Mouse (Mus musculus) stomach, embryonic 16.5 days (tissue): Measurements from ENCODE around the gene Pitpnc1. TPM values are rescaled to one million over a fixed set of nuclear protein-coding genes. Genes with fewer than 3 reads are reported as not detected.

Experiments
- ATAC-seq: fragments of 200-750 bp; cut with Nextera tagmentation; 2 replicates; pipeline ENCODE4 v1.8.0; 2017; ENCODE audit warnings: moderate number of reproducible peaks, moderate TSS enrichment; ENCODE audit not compliant: insufficient read depth, low FRiP score
- H3K27ac ChIP-seq: fragments of 300-500 bp; sonication (generic); 2 replicates; pipeline ENCODE4 v1.5.1; 2014; ENCODE audit warnings: low read length
- H3K27me3 ChIP-seq: fragments of 300-500 bp; sonication (generic); 2 replicates; pipeline ENCODE4 v1.6.1; 2014; ENCODE audit warnings: low read length, control low read depth, mixed read lengths; ENCODE audit not compliant: control insufficient read depth, insufficient read depth
- H3K36me3 ChIP-seq: fragments of 300-500 bp; sonication (generic); 2 replicates; pipeline ENCODE4 v1.6.1; 2014; ENCODE audit warnings: low read length; ENCODE audit not compliant: control insufficient read depth, insufficient read depth
- H3K4me1 ChIP-seq: fragments of 300-500 bp; sonication (generic); 2 replicates; pipeline ENCODE4 v1.6.1; 2014; ENCODE audit warnings: low read length, control low read depth, mixed read lengths; ENCODE audit not compliant: control insufficient read depth, insufficient read depth
- H3K4me2 ChIP-seq: fragments of 300-500 bp; sonication (generic); 2 replicates; pipeline ENCODE4 v1.6.1; 2014; ENCODE audit warnings: low read depth, low read length, mixed read lengths
- H3K4me3 ChIP-seq: fragments of 300-500 bp; sonication (generic); replicated peaks from 2 replicates; pipeline ENCODE4 v1.5.1; 2014; ENCODE audit warnings: mild to moderate bottlenecking, low read length
- H3K9ac ChIP-seq: fragments of 300-500 bp; sonication (generic); 2 replicates; pipeline ENCODE4 v1.6.1; 2014; ENCODE audit warnings: low read length
- H3K9me3 ChIP-seq: fragments of 300-500 bp; sonication (generic); replicated peaks from 2 replicates; pipeline ENCODE4 v1.6.1; 2016; ENCODE audit warnings: low read length, control low read depth; ENCODE audit not compliant: control insufficient read depth
- WGBS: fragments of 180-500 bp; shearing (Covaris S2); extraction: QIAGEN DNeasy Blood & Tissue Kit; methylation state at CpG from one replicate; pipeline ENCODE4 v1.1.7; 2014; 5-methylcytosine and 5-hydroxymethylcytosine counted together
- polyA plus RNA-seq: library from polyadenylated mRNA; unstranded; fragments of >200 nt; fragmentation: Nextera tagmentation; extraction: Ambion mirVana; gene quantifications from 2 replicates; pipeline ENCODE4 v1.2.1, GENCODE M21; 2015

Pitpnc1 gene
- polyA plus RNA-seq, 1 experiment from 2014 or later, result 13.9 TPM

DNA sequence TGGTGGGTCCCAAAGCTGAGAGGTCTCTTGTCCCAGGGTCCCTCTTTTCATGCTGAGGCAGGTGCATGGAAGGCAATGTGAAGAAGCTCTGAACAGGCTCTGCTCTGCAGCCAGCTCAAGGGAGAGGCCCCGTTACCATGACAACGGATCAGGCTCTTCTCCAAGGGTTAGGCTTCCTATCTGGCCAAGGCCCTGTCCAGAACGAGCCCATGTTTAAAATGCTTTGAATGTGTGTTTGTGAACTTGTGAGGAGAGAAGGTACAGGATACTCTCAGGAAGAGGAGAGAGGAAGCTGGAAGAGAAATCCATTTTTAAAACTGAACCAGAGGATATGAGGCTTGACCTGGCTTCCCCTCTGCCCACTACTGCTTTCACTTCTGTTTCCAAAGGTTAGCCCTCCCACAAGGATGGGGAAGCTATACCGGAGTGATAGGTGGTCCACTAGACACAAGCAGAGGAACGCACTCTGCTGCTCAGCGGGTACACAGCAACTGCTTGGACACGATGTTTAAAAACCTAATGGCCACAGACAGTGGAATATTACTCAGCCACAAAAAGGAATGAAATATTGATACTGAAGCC, 131.2 kb downstream of the Pitpnc1 start:
- peaks cover 11% of the 10 kb centered on the region; the same call in 1 of the 2 replicates for H3K4me1 ChIP-seq
- no peak overlapping the region for H3K27ac ChIP-seq
- no peaks in the 10 kb centered on the region for H3K27me3 ChIP-seq
- ATAC-seq, result no peak
- H3K9ac ChIP-seq, result no peak overlapping the region
- H3K4me2 ChIP-seq, result no peak overlapping the region
- H3K9me3 ChIP-seq, result no peaks in the 10 kb centered on the region
- no peaks in the 10 kb centered on the region for H3K36me3 ChIP-seq
- WGBS, result 77% methylated on average over 7 of the region's 7 CpGs
- no peak overlapping the region for H3K4me3 ChIP-seq

DNA sequence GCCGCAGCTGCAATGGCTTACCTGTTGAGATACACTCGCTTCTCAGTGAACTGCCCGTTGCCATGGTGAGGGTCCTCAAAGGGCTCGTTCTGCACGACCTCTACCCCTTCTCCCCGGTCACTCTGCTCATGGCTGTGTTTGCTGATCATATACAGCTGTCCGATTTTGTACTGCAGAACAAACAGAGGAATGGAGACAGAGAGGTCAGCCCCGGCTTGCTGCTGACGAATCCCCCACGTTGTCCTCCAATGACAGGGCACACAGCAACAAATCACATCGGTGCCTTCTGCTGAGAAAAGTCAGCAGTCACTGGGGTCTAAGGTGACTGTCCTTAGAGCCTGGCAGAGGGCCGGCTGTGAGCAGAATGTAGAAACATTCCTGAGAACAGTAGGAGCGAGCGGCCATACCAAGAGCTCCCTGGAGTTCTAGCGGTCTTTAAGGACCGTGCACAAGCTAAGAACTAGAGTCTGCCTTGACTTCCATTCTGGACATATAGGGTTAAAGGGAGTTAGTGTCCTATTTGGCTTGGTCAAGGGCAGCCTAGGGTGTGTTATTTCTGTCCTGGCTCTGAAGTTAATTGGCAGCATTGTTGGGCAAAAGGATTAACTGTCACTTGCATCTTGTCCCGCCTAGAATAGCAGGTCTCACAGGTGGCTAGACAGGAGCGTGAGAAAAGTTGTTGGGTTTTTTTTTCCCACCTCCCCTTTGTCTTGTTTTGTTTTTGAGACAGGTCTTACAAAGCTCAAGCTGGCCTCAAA, 132.9 kb downstream of the Pitpnc1 start:
- H3K9ac ChIP-seq, result peak overlapping the region; percentile 12; the same call in 1 of the 2 replicates
- no peak overlapping the region for H3K4me3 ChIP-seq
- no peaks in the 10 kb centered on the region for H3K27me3 ChIP-seq
- H3K4me2 ChIP-seq, result peak overlapping the region; percentile 19
- H3K36me3 ChIP-seq, result no peaks in the 10 kb centered on the region
- WGBS, result 37% methylated on average over 18 of the region's 18 CpGs
- H3K27ac ChIP-seq, result 0 out of 2 replicates have a peak overlapping the region, but pooled peaks have one; percentile 3
- H3K4me1 ChIP-seq, result peaks cover 11% of the 10 kb centered on the region; the same call in 1 of the 2 replicates
- no peak for ATAC-seq
- H3K9me3 ChIP-seq, result no peaks in the 10 kb centered on the region

DNA sequence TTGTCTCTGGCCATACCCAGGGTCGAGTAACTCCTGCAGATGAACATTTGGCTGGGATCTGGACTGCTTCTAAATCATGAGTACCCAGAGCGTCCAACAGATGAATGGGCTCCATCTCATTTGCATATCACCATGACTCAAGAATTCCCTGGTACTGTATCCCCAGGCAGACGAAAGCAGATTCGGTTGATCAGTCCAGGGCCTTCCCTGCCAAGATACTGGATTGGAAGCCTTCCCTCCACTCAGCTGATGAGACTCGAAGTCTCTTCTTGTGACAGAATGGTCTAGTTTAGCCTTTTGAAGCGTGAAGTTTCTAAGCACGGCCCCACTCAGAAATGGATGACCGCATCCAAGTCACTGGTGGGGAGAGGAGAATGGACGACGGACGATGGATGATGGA, 134.7 kb downstream of the Pitpnc1 start:
- Histone ChIP-seq H3K4me2 (peak overlapping the region; percentile 25; the same call in 1 of the 2 replicates), H3K4me3 (no peak overlapping the region), H3K4me1 (peaks cover 11% of the 10 kb centered on the region; the same call in 1 of the 2 replicates), H3K9ac (no peak overlapping the region), H3K36me3 (no peaks in the 10 kb centered on the region), H3K9me3 (no peaks in the 10 kb centered on the region), H3K27ac (peak overlapping the region; percentile 64), H3K27me3 (no peaks in the 10 kb centered on the region)
- 78% methylated on average over 11 of the region's 11 CpGs for WGBS
- no peak for ATAC-seq

GRCm38 (mm10) chr11:107334849-107335484, 135.5 kb downstream of the Pitpnc1 start:
- no peak overlapping the region for H3K4me3 ChIP-seq
- H3K27ac ChIP-seq, result peak overlapping the region; percentile 64
- H3K9ac ChIP-seq, result no peak overlapping the region
- peaks cover 8% of the 10 kb centered on the region; the same call in 1 of the 2 replicates for H3K4me1 ChIP-seq
- H3K4me2 ChIP-seq, result peak overlapping the region; percentile 25; the same call in 1 of the 2 replicates
- 56% methylated on average over 15 of the region's 15 CpGs for WGBS
- ATAC-seq, result peak; percentile 43; the same call in 1 of the 2 replicates
- no peaks in the 10 kb centered on the region for H3K9me3 ChIP-seq
- no peaks in the 10 kb centered on the region for H3K36me3 ChIP-seq
- H3K27me3 ChIP-seq, result no peaks in the 10 kb centered on the region

- Histone ChIP-seq H3K4me2 (no peak overlapping the region), H3K27me3 (no peaks in the 10 kb centered on the region), H3K4me3 (no peak overlapping the region), H3K4me1 (peaks cover 8% of the 10 kb centered on the region; the same call in 1 of the 2 replicates), H3K9ac (no peak overlapping the region), H3K9me3 (no peaks in the 10 kb centered on the region), H3K36me3 (no peaks in the 10 kb centered on the region), H3K27ac (no peak overlapping the region)
- ATAC-seq, result no peak
- 96% methylated on average over 3 of the region's 3 CpGs for WGBS
These were observed 137.6 kb downstream of the Pitpnc1 start for GRCm38 (mm10) chr11:107332905-107333304.

- H3K27me3 ChIP-seq, result no peaks in the 10 kb centered on the region
- no peaks in the 10 kb centered on the region for H3K36me3 ChIP-seq
- WGBS, result 91% methylated on average over 13 of the region's 13 CpGs
- H3K27ac ChIP-seq, result no peak overlapping the region
- no peak overlapping the region for H3K4me2 ChIP-seq
- H3K4me3 ChIP-seq, result no peak overlapping the region
- peaks cover 3% of the 10 kb centered on the region; the same call in 1 of the 2 replicates for H3K4me1 ChIP-seq
- no peaks in the 10 kb centered on the region for H3K9me3 ChIP-seq
- no peak for ATAC-seq
- H3K9ac ChIP-seq, result no peak overlapping the region
These were observed 138.2 kb downstream of the Pitpnc1 start for GRCm38 (mm10) chr11:107332332-107332731.

DNA sequence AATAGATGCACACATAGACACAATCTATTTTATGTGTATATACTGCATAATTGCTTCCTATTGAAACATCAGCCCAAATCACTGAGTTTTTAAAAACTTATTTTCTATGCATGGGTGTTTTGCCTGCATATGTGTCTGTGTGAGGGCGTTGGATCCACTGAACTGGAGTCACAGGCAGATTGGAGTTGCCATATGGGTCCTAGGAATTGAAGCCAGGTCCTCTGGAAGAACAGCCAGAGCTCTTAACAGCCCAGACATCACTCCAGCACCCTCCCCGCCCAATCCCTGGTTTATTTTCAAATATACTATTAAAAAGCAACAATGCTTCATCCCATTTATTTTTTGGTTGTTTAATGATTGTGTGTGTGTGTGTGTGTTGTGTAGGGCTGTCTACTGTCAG, 139.1 kb downstream of the Pitpnc1 start:
- no peak overlapping the region for H3K4me2 ChIP-seq
- WGBS, result 91% methylated on average over 2 of the region's 2 CpGs
- H3K4me3 ChIP-seq, result no peak overlapping the region
- no peak for ATAC-seq
- no peak overlapping the region for H3K9ac ChIP-seq
- no peaks in the 10 kb centered on the region for H3K4me1 ChIP-seq
- H3K9me3 ChIP-seq, result no peaks in the 10 kb centered on the region
- H3K27me3 ChIP-seq, result no peaks in the 10 kb centered on the region
- no peak overlapping the region for H3K27ac ChIP-seq
- no peaks in the 10 kb centered on the region for H3K36me3 ChIP-seq

DNA sequence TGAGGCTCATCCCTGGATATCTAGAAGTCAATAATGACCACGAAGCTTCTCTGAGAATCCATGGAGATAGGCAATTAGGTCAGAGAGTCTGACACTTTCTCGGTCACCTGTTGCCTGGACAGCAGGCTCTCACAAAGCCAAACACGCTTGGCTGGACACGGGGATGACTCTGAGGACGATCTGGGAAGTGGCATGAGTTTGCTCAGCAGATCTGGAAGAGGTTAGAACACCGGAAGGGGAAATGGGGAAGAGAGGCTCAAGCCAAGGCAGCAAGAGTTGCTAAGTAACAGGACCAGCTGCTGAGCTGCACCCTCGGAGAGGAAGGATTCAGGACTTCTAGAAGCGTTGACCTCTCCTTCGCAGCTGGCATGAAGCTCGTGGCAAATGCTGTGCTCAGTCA, 143.2 kb downstream of the Pitpnc1 start:
- no peak overlapping the region for H3K4me2 ChIP-seq
- no peak for ATAC-seq
- WGBS, result 81% methylated on average over 10 of the region's 10 CpGs

More for the DNA sequence above, 143.2 kb downstream of the Pitpnc1 start:
- H3K27ac ChIP-seq, result no peak overlapping the region
- H3K9me3 ChIP-seq, result no peaks in the 10 kb centered on the region
- no peaks in the 10 kb centered on the region for H3K4me1 ChIP-seq
- H3K36me3 ChIP-seq, result no peaks in the 10 kb centered on the region
- H3K9ac ChIP-seq, result no peak overlapping the region
- H3K4me3 ChIP-seq, result no peak overlapping the region
- no peaks in the 10 kb centered on the region for H3K27me3 ChIP-seq
